Mouse (Mus musculus): ENCODE results near the gene Cd44. TPM values are rescaled to one million over a fixed set of nuclear protein-coding genes. Genes with fewer than 3 reads are reported as not detected.

Cd44 gene
- total RNA-seq, 1 experiment = 14.3 TPM

GRCm38 (mm10) chr2:102865354-102865752 lies 36.1 kb downstream of the Cd44 start:
- Histone ChIP-seq H3K4me3 (ENCODE audit: insufficient read depth in 1 of 2, low read depth in 1 of 2, low read length in 2 of 2, poor library complexity in 1 of 2, severe bottlenecking in 1 of 2) (no peak overlapping the region), H3K4me1 (ENCODE audit: control insufficient read depth in 2 of 2, insufficient read depth in 2 of 2, low read length in 2 of 2, poor library complexity in 1 of 2) (no peaks in the 10 kb centered on the region), H3K27ac (ENCODE audit: insufficient read depth, low read depth, low read length, poor library complexity, severe bottlenecking) (no peak overlapping the region), H3K36me3 (ENCODE audit: control insufficient read depth, insufficient read depth, low read length, poor library complexity, severe bottlenecking) (no peaks in the 10 kb centered on the region), H3K9me3 (ENCODE audit: control insufficient read depth, insufficient read depth, low read depth, low read length) (no peaks in the 10 kb centered on the region), H3K9ac (ENCODE audit: insufficient read depth, low read depth, low read length, poor library complexity, severe bottlenecking) (no peak overlapping the region)
- DNase-seq (ENCODE audit: low read depth, low spot score) = no peak
- TF ChIP-seq ZNF384 (IDR thresholded peaks at IDR 0.05; ENCODE audit: low read depth, low read length) (no peak), MAFK (IDR thresholded peaks at IDR 0.05; ENCODE audit: insufficient read depth, low read depth, low read length) (no peak), CHD2 (IDR thresholded peaks at IDR 0.05; ENCODE audit: low read depth, low read length) (no peak), HCFC1 (IDR thresholded peaks at IDR 0.05; ENCODE audit: borderline replicate concordance, insufficient read depth, low read length) (no peak), ZC3H11A (IDR thresholded peaks at IDR 0.05; ENCODE audit: borderline replicate concordance, low read depth, low read length) (no peak)
- in situ Hi-C loops (cut with MboI; ENCODE audit: low sequenced_read_pairs in 2 of 2, unreplicated experiment in 2 of 2) = no loop called here

- no peaks in the 10 kb centered on the region for H3K9me3 ChIP-seq (ENCODE audit: control insufficient read depth, insufficient read depth, low read depth, low read length)
- H3K27ac ChIP-seq (ENCODE audit: insufficient read depth, low read depth, low read length, poor library complexity, severe bottlenecking) = no peak overlapping the region
- no peaks in the 10 kb centered on the region for H3K4me1 ChIP-seq (ENCODE audit: control insufficient read depth in 2 of 2, insufficient read depth in 2 of 2, low read length in 2 of 2, poor library complexity in 1 of 2)
- in situ Hi-C loops (cut with MboI; ENCODE audit: low sequenced_read_pairs in 2 of 2, unreplicated experiment in 2 of 2) = no loop called here
- DNase-seq (ENCODE audit: low read depth, low spot score) = no peak
- TF ChIP-seq MAFK (IDR thresholded peaks at IDR 0.05; ENCODE audit: insufficient read depth, low read depth, low read length) = no peak
- TF ChIP-seq HCFC1 (IDR thresholded peaks at IDR 0.05; ENCODE audit: borderline replicate concordance, insufficient read depth, low read length) = no peak
- TF ChIP-seq CHD2 (IDR thresholded peaks at IDR 0.05; ENCODE audit: low read depth, low read length) = no peak
- TF ChIP-seq ZC3H11A (IDR thresholded peaks at IDR 0.05; ENCODE audit: borderline replicate concordance, low read depth, low read length) = no peak
- no peak for TF ChIP-seq ZNF384 (IDR thresholded peaks at IDR 0.05; ENCODE audit: low read depth, low read length)
- no peaks in the 10 kb centered on the region for H3K36me3 ChIP-seq (ENCODE audit: control insufficient read depth, insufficient read depth, low read length, poor library complexity, severe bottlenecking)
- no peak overlapping the region for H3K9ac ChIP-seq (ENCODE audit: insufficient read depth, low read depth, low read length, poor library complexity, severe bottlenecking)
- no peak overlapping the region for H3K4me3 ChIP-seq (ENCODE audit: insufficient read depth in 1 of 2, low read depth in 1 of 2, low read length in 2 of 2, poor library complexity in 1 of 2, severe bottlenecking in 1 of 2)
Observed at GRCm38 (mm10) chr2:102864695-102865353, 36.6 kb downstream of the Cd44 start.

DNA sequence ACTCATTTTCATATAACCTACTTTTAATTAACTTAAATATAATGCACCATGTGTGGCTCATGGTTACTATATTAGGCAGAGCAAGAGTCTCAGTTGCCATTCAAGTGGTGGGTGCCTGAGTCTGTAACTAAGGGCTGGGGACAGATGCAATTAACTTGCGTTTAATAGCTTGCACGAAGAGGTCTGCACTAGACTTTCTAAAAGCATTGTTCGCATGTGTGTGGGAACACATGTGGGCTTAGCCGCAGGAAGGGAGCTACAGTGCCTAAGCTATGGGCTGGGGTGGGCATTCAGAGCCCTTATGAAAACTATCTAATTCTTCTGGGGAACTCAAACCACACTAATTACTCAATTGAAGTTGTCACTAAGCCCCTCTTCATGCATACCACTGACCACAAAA lies 37.4 kb downstream of the Cd44 start:
- Histone ChIP-seq H3K9ac (ENCODE audit: insufficient read depth, low read depth, low read length, poor library complexity, severe bottlenecking) (no peak overlapping the region), H3K36me3 (ENCODE audit: control insufficient read depth, insufficient read depth, low read length, poor library complexity, severe bottlenecking) (no peaks in the 10 kb centered on the region), H3K27ac (ENCODE audit: insufficient read depth, low read depth, low read length, poor library complexity, severe bottlenecking) (no peak overlapping the region), H3K4me1 (ENCODE audit: control insufficient read depth in 2 of 2, insufficient read depth in 2 of 2, low read length in 2 of 2, poor library complexity in 1 of 2) (no peaks in the 10 kb centered on the region), H3K9me3 (ENCODE audit: control insufficient read depth, insufficient read depth, low read depth, low read length) (no peaks in the 10 kb centered on the region), H3K4me3 (ENCODE audit: insufficient read depth in 1 of 2, low read depth in 1 of 2, low read length in 2 of 2, poor library complexity in 1 of 2, severe bottlenecking in 1 of 2) (no peak overlapping the region)
- DNase-seq (ENCODE audit: low read depth, low spot score) = no peak
- in situ Hi-C loops (cut with MboI; ENCODE audit: low sequenced_read_pairs in 2 of 2, unreplicated experiment in 2 of 2) = no loop called here
- no peak for TF ChIP-seq MAFK (IDR thresholded peaks at IDR 0.05; ENCODE audit: insufficient read depth, low read depth, low read length)

- TF ChIP-seq MAFK (IDR thresholded peaks at IDR 0.05; ENCODE audit: insufficient read depth, low read depth, low read length) = no peak
- no peak for TF ChIP-seq CHD2 (IDR thresholded peaks at IDR 0.05; ENCODE audit: low read depth, low read length)
- no peak for TF ChIP-seq ZC3H11A (IDR thresholded peaks at IDR 0.05; ENCODE audit: borderline replicate concordance, low read depth, low read length)
- no peak for TF ChIP-seq HCFC1 (IDR thresholded peaks at IDR 0.05; ENCODE audit: borderline replicate concordance, insufficient read depth, low read length)
- no peak for TF ChIP-seq ZNF384 (IDR thresholded peaks at IDR 0.05; ENCODE audit: low read depth, low read length)
- Histone ChIP-seq H3K9ac (ENCODE audit: insufficient read depth, low read depth, low read length, poor library complexity, severe bottlenecking) (no peak overlapping the region), H3K4me1 (ENCODE audit: control insufficient read depth in 2 of 2, insufficient read depth in 2 of 2, low read length in 2 of 2, poor library complexity in 1 of 2) (no peaks in the 10 kb centered on the region), H3K36me3 (ENCODE audit: control insufficient read depth, insufficient read depth, low read length, poor library complexity, severe bottlenecking) (no peaks in the 10 kb centered on the region), H3K4me3 (ENCODE audit: insufficient read depth in 1 of 2, low read depth in 1 of 2, low read length in 2 of 2, poor library complexity in 1 of 2, severe bottlenecking in 1 of 2) (no peak overlapping the region), H3K27ac (ENCODE audit: insufficient read depth, low read depth, low read length, poor library complexity, severe bottlenecking) (no peak overlapping the region), H3K9me3 (ENCODE audit: control insufficient read depth, insufficient read depth, low read depth, low read length) (no peaks in the 10 kb centered on the region)
- no peak for DNase-seq (ENCODE audit: low read depth, low spot score)
- in situ Hi-C loops (cut with MboI; ENCODE audit: low sequenced_read_pairs in 2 of 2, unreplicated experiment in 2 of 2) = no loop called here
Observed at GRCm38 (mm10) chr2:102863583-102863982, 37.9 kb downstream of the Cd44 start.

DNA sequence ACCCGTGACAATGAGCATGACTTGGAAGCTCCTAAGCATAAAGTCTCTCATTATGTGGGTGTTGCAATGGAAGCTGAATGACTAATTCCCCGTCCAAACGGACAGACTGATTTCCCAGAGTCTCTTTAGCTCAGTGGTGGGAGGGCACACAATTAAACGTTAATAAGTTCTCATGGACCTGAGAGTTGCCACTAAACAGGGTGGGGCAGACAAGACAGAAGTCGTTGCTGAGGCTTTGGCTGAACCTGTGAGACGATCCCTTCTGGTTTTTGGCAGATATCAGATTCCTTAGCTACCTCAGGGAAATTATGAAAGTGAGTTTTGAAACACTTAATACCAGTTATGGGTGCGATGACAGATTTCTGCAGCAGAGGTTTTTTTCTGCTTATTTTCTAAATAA lies 38.8 kb downstream of the Cd44 start:
- Histone ChIP-seq H3K27ac (ENCODE audit: insufficient read depth, low read depth, low read length, poor library complexity, severe bottlenecking) (no peak overlapping the region), H3K4me3 (ENCODE audit: insufficient read depth in 1 of 2, low read depth in 1 of 2, low read length in 2 of 2, poor library complexity in 1 of 2, severe bottlenecking in 1 of 2) (no peak overlapping the region), H3K9me3 (ENCODE audit: control insufficient read depth, insufficient read depth, low read depth, low read length) (no peaks in the 10 kb centered on the region), H3K4me1 (ENCODE audit: control insufficient read depth in 2 of 2, insufficient read depth in 2 of 2, low read length in 2 of 2, poor library complexity in 1 of 2) (no peaks in the 10 kb centered on the region), H3K9ac (ENCODE audit: insufficient read depth, low read depth, low read length, poor library complexity, severe bottlenecking) (no peak overlapping the region), H3K36me3 (ENCODE audit: control insufficient read depth, insufficient read depth, low read length, poor library complexity, severe bottlenecking) (no peaks in the 10 kb centered on the region)
- in situ Hi-C loops (cut with MboI; ENCODE audit: low sequenced_read_pairs in 2 of 2, unreplicated experiment in 2 of 2) = no loop called here
- DNase-seq (ENCODE audit: low read depth, low spot score) = no peak
- TF ChIP-seq ZC3H11A (IDR thresholded peaks at IDR 0.05; ENCODE audit: borderline replicate concordance, low read depth, low read length) = no peak
- TF ChIP-seq ZNF384 (IDR thresholded peaks at IDR 0.05; ENCODE audit: low read depth, low read length) = no peak
- TF ChIP-seq CHD2 (IDR thresholded peaks at IDR 0.05; ENCODE audit: low read depth, low read length) = no peak
- TF ChIP-seq HCFC1 (IDR thresholded peaks at IDR 0.05; ENCODE audit: borderline replicate concordance, insufficient read depth, low read length) = no peak
